Mouse (Mus musculus) bone marrow macrophage, adult 2 months (primary cell): ENCODE measurements around the gene Rgs19. TPM values are rescaled to one million over a fixed set of nuclear protein-coding genes. Genes with fewer than 3 reads are reported as not detected.

ENCODE experiments used
- H3K27ac ChIP-seq: 2 replicates; pipeline ENCODE4 v1.5.1; 2012; ENCODE audit warnings: low read depth, low read length; ENCODE audit not compliant: insufficient read depth
- H3K4me1 ChIP-seq: 2 replicates; pipeline ENCODE4 v1.6.1; 2012; ENCODE audit warnings: low read length; ENCODE audit not compliant: control insufficient read depth, insufficient read depth
- H3K4me3 ChIP-seq: 2 replicates; pipeline ENCODE4 v1.5.1; 2012; ENCODE audit warnings: mild to moderate bottlenecking, low read length, moderate library complexity; ENCODE audit not compliant: insufficient read depth
- CTCF ChIP-seq: IDR thresholded peaks from 2 replicates; pipeline ENCODE4 v1.5.1; 2012; ENCODE audit warnings: low read depth, mild to moderate bottlenecking, low read length, moderate library complexity
- POLR2A ChIP-seq: IDR thresholded peaks from 2 replicates; pipeline ENCODE4 v1.6.1; 2012; ENCODE audit warnings: mild to moderate bottlenecking, low read depth, low read length, borderline replicate concordance
- polyA plus RNA-seq: library from polyadenylated mRNA; stranded (reverse); fragments of >200 nt; gene quantifications from 2 replicates; pipeline ENCODE4 v1.2.4, GENCODE M21; 2012; ENCODE audit not compliant: missing spikeins, insufficient read depth, insufficient read length

Gene Rgs19
- polyA plus RNA-seq, 1 experiment = 173 TPM

- no peak for TF ChIP-seq CTCF
- no peak for TF ChIP-seq POLR2A
- H3K27ac ChIP-seq = peak overlapping the region; percentile 26; the same call in 1 of the 2 replicates
- no peak overlapping the region for H3K4me3 ChIP-seq
- H3K4me1 ChIP-seq = peaks cover 20% of the 10 kb centered on the region
Observed at GRCm38 (mm10) chr2:181658930-181659555, 34.7 kb downstream of the Rgs19 start.

- no peak overlapping the region for H3K27ac ChIP-seq
- peaks cover 18% of the 10 kb centered on the region for H3K4me1 ChIP-seq
- H3K4me3 ChIP-seq = no peak overlapping the region
- TF ChIP-seq POLR2A (no peak), CTCF (no peak)
Observed at GRCm38 (mm10) chr2:181658528-181658927, 35.2 kb downstream of the Rgs19 start.

- TF ChIP-seq POLR2A (no peak), CTCF (no peak)
- H3K4me3 ChIP-seq = no peak overlapping the region
- H3K27ac ChIP-seq = no peak overlapping the region
- H3K4me1 ChIP-seq = peaks cover 15% of the 10 kb centered on the region
Observed at GRCm38 (mm10) chr2:181657441-181657840, 36.3 kb downstream of the Rgs19 start.

GRCm38 (mm10) chr2:181656734-181657133, 37.0 kb downstream of the Rgs19 start, which contains the start of gene Gm29797:
Gene Gm29797, plus strand, starts transcription at chr2:181657034.
- TF ChIP-seq CTCF = no peak
- TF ChIP-seq POLR2A = no peak

GRCm38 (mm10) chr2:181653523-181653922, 40.3 kb downstream of the Rgs19 start:
- Histone ChIP-seq H3K4me1 (0 out of 2 replicates have a peak, but pooled peaks cover under 1% of the 10 kb centered on the region), H3K4me3 (no peak overlapping the region), H3K27ac (no peak overlapping the region)
- TF ChIP-seq POLR2A (no peak), CTCF (no peak)

More at GRCm38 (mm10) chr2:181656734-181657133, 37.0 kb downstream of the Rgs19 start, which contains the start of gene Gm29797:
- H3K4me1 ChIP-seq = peaks cover 15% of the 10 kb centered on the region
- no peak within 1 kb of the TSS for H3K4me3 ChIP-seq
- no peak within 1 kb of the TSS for H3K27ac ChIP-seq

GRCm38 (mm10) chr2:181653065-181653464, 40.7 kb downstream of the Rgs19 start:
- no peak overlapping the region for H3K4me3 ChIP-seq
- no peak overlapping the region for H3K27ac ChIP-seq
- no peak for TF ChIP-seq POLR2A
- TF ChIP-seq CTCF = no peak
- H3K4me1 ChIP-seq = no peaks in the 10 kb centered on the region

GRCm38 (mm10) chr2:181648926-181649325, 44.9 kb downstream of the Rgs19 start:
- Histone ChIP-seq H3K4me3 (no peak overlapping the region), H3K4me1 (no peaks in the 10 kb centered on the region), H3K27ac (no peak overlapping the region)
- no peak for TF ChIP-seq POLR2A
- no peak for TF ChIP-seq CTCF

GRCm38 (mm10) chr2:181646626-181647472, 46.9 kb downstream of the Rgs19 start:
- Histone ChIP-seq H3K4me3 (no peak overlapping the region), H3K27ac (no peak overlapping the region), H3K4me1 (no peaks in the 10 kb centered on the region)
- no peak for TF ChIP-seq POLR2A
- no peak for TF ChIP-seq CTCF

GRCm38 (mm10) chr2:181645666-181646065, 48.1 kb downstream of the Rgs19 start:
- Histone ChIP-seq H3K27ac (no peak overlapping the region), H3K4me1 (peaks cover 3% of the 10 kb centered on the region), H3K4me3 (no peak overlapping the region)
- no peak for TF ChIP-seq POLR2A
- TF ChIP-seq CTCF = no peak

GRCm38 (mm10) chr2:181644361-181644760, 49.4 kb downstream of the Rgs19 start:
- Histone ChIP-seq H3K27ac (no peak overlapping the region), H3K4me1 (peaks cover 6% of the 10 kb centered on the region), H3K4me3 (no peak overlapping the region)
- TF ChIP-seq CTCF = 0 out of 2 replicates have a peak, but pooled peaks have one; percentile 29
- TF ChIP-seq POLR2A = no peak

Other genes starting within 250 kb of the Rgs19 start
- gene Zbtb46, start 234.6 kb downstream of the Rgs19 start, polyA plus RNA-seq = 0.11 and 0.55 TPM in 2 replicates
- gene Abhd16b, start 200.8 kb downstream of the Rgs19 start, polyA plus RNA-seq = not detected in 2 replicates
- gene Tpd52l2, start 196.8 kb downstream of the Rgs19 start, polyA plus RNA-seq = 61.9 and 65.6 TPM in 2 replicates
- 66.3 and 71.7 TPM in 2 replicates for gene Dnajc5, start 173.5 kb downstream of the Rgs19 start, polyA plus RNA-seq
- 108 and 113 TPM in 2 replicates for gene Uckl1, start 109.1 kb downstream of the Rgs19 start, polyA plus RNA-seq
- gene Prpf6, start 102.1 kb downstream of the Rgs19 start, polyA plus RNA-seq = 38.1 and 45.7 TPM in 2 replicates
- gene Zfp512b, start 101.2 kb downstream of the Rgs19 start, polyA plus RNA-seq = 18.6 and 23.0 TPM in 2 replicates
- gene Samd10, start 94.8 kb downstream of the Rgs19 start, polyA plus RNA-seq = 5.0 and 5.3 TPM in 2 replicates
- not detected in 2 replicates for gene Gm29797, start 36.9 kb downstream of the Rgs19 start, polyA plus RNA-seq
- not detected in 2 replicates for gene Sox18, start 22.3 kb downstream of the Rgs19 start, polyA plus RNA-seq
- 4.4 and 7.0 TPM in 2 replicates for gene Tcea2, start 13.7 kb downstream of the Rgs19 start, polyA plus RNA-seq
- not detected in 2 replicates for gene Lkaaear1, start 4.5 kb upstream of the Rgs19 start, polyA plus RNA-seq
- not detected in 2 replicates for gene Oprl1, start 21.0 kb upstream of the Rgs19 start, polyA plus RNA-seq
- gene Myt1, start 69.4 kb upstream of the Rgs19 start, polyA plus RNA-seq = not detected in 2 replicates
- 48.2 and 53.6 TPM in 2 replicates for gene Pcmtd2, start 143.9 kb upstream of the Rgs19 start, polyA plus RNA-seq
- 15.7 and 16.6 TPM in 2 replicates for gene Polr3k, start 170.4 kb upstream of the Rgs19 start, polyA plus RNA-seq